Mouse (Mus musculus) kidney, embryonic 16.5 days (tissue): ENCODE results near the gene Foxp4. TPM values are rescaled to one million over a fixed set of nuclear protein-coding genes. Genes with fewer than 3 reads are reported as not detected.

Source experiments
- ATAC-seq: fragments of 200-750 bp; cut with Nextera tagmentation; 2 replicates; pipeline ENCODE4 v1.8.0; 2017; ENCODE audit warnings: moderate TSS enrichment; ENCODE audit not compliant: low FRiP score, low TSS enrichment
- H3K27ac ChIP-seq: fragments of 300-500 bp; sonication (generic); 2 replicates; pipeline ENCODE4 v1.5.1; 2014; ENCODE audit warnings: low read length
- H3K27me3 ChIP-seq: fragments of 300-500 bp; sonication (generic); 2 replicates; pipeline ENCODE4 v1.6.1; 2014; ENCODE audit warnings: low read length, control low read depth, mixed read lengths; ENCODE audit not compliant: insufficient read depth
- H3K36me3 ChIP-seq: fragments of 300-500 bp; sonication (generic); 2 replicates; pipeline ENCODE4 v1.6.1; 2014; ENCODE audit warnings: low read length, control low read depth, mixed read lengths; ENCODE audit not compliant: insufficient read depth
- H3K4me1 ChIP-seq: fragments of 300-500 bp; sonication (generic); 2 replicates; pipeline ENCODE4 v1.6.1; 2014; ENCODE audit warnings: low read length, control low read depth, mixed read lengths; ENCODE audit not compliant: insufficient read depth
- H3K4me2 ChIP-seq: fragments of 300-500 bp; sonication (generic); replicated peaks from 2 replicates; pipeline ENCODE4 v1.6.1; 2014; ENCODE audit warnings: low read depth, low read length
- H3K4me3 ChIP-seq: fragments of 300-500 bp; sonication (generic); 2 replicates; pipeline ENCODE4 v1.5.1; 2014; ENCODE audit warnings: mild to moderate bottlenecking, low read length
- H3K9ac ChIP-seq: fragments of 300-500 bp; sonication (generic); replicated peaks from 2 replicates; pipeline ENCODE4 v1.6.1; 2014; ENCODE audit warnings: low read length
- H3K9me3 ChIP-seq: fragments of 300-500 bp; sonication (generic); 2 replicates; pipeline ENCODE4 v1.6.1; 2016; ENCODE audit warnings: low read length, control low read depth
- WGBS: fragments of 180-500 bp; shearing (Covaris S2); extraction: QIAGEN DNeasy Blood & Tissue Kit; methylation state at CpG from one replicate; pipeline ENCODE4 v1.1.7; 2014; 5-methylcytosine and 5-hydroxymethylcytosine counted together
- polyA plus RNA-seq: library from polyadenylated mRNA; unstranded; fragments of >200 nt; fragmentation: Nextera tagmentation; extraction: Ambion mirVana; gene quantifications from 2 replicates; pipeline ENCODE4 v1.2.1, GENCODE M21; 2015

The Foxp4 gene
- polyA plus RNA-seq, 1 experiment from 2014 or later, result 8.3 TPM

DNA sequence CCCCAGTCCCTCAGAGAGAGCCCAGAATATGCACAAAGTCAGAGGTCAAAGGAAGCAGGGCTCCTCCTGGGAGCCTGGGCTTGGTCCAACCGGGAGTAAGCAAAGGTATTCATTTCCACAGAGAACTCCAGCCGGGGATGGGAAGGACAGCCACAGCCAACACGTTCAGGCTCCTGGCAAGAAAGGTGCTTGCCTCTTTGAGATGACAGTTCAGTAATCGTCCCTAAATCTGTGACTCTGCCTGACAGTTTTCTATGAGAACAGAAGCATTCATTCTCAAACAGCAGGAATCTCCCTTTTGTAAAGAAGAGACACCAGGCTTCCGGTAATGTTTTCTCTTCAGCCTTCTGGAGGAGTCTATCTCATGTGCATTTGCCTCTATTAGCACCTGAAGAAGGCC is 4.6 kb downstream of the Foxp4 start:
- H3K27ac ChIP-seq, result no peak overlapping the region
- peaks cover 28% of the 10 kb centered on the region for H3K4me1 ChIP-seq
- WGBS, result 39% methylated on average over 5 of the region's 5 CpGs
- H3K4me2 ChIP-seq, result no peak overlapping the region
- H3K9ac ChIP-seq, result no peak overlapping the region
- no peak for ATAC-seq
- H3K27me3 ChIP-seq, result no peaks in the 10 kb centered on the region
- H3K36me3 ChIP-seq, result no peaks in the 10 kb centered on the region
- no peak overlapping the region for H3K4me3 ChIP-seq
- no peaks in the 10 kb centered on the region for H3K9me3 ChIP-seq

GRCm38 (mm10) chr17:47917907-47918306 is 6.5 kb downstream of the Foxp4 start:
- H3K27me3 ChIP-seq, result no peaks in the 10 kb centered on the region
- H3K9me3 ChIP-seq, result no peaks in the 10 kb centered on the region
- peaks cover 28% of the 10 kb centered on the region for H3K4me1 ChIP-seq
- no peak overlapping the region for H3K4me2 ChIP-seq
- no peak for ATAC-seq
- H3K36me3 ChIP-seq, result peaks cover 3% of the 10 kb centered on the region; the same call in 1 of the 2 replicates
- H3K9ac ChIP-seq, result no peak overlapping the region; the same call in 1 of the 2 replicates
- WGBS, result 75% methylated on average over 5 of the region's 5 CpGs
- H3K4me3 ChIP-seq, result no peak overlapping the region
- no peak overlapping the region for H3K27ac ChIP-seq

DNA sequence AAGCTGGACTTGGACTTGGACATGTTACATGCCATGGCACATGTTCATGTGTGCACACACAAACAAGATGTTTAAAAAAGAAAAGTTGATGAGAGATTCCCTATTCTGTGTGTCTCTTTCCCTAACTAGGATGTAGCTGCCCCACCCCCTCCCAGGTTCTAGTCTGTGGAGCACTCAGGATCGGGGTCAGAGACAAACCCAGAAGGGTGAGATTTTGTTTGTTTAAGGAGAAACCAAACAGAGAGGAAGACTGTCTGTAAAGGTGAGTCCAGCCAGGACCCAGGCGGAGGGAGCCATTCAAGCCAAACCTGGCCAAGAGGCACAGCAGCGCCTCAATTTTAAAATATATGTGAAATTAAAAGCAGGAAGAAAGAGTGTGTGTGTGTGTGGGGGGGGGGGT is 7.2 kb downstream of the Foxp4 start:
- ATAC-seq, result no peak
- Histone ChIP-seq H3K4me3 (no peak overlapping the region), H3K27me3 (no peaks in the 10 kb centered on the region), H3K36me3 (peaks cover 5% of the 10 kb centered on the region; the same call in 1 of the 2 replicates), H3K9ac (no peak overlapping the region), H3K27ac (no peak overlapping the region), H3K9me3 (no peaks in the 10 kb centered on the region), H3K4me1 (peaks cover 23% of the 10 kb centered on the region), H3K4me2 (no peak overlapping the region)
- 66% methylated on average over 3 of the region's 3 CpGs for WGBS

- no peak overlapping the region for H3K4me3 ChIP-seq
- H3K9ac ChIP-seq, result no peak overlapping the region
- peaks cover 5% of the 10 kb centered on the region; the same call in 1 of the 2 replicates for H3K36me3 ChIP-seq
- peaks cover 16% of the 10 kb centered on the region for H3K4me1 ChIP-seq
- H3K9me3 ChIP-seq, result no peaks in the 10 kb centered on the region
- ATAC-seq, result no peak
- H3K4me2 ChIP-seq, result no peak overlapping the region
- H3K27me3 ChIP-seq, result 0 out of 2 replicates have a peak, but pooled peaks cover 2% of the 10 kb centered on the region
- no peak overlapping the region for H3K27ac ChIP-seq
- 57% methylated on average over 9 of the region's 9 CpGs for WGBS
Measured at GRCm38 (mm10) chr17:47914676-47915219, 9.7 kb downstream of the Foxp4 start.

GRCm38 (mm10) chr17:47909091-47910001 is 15.1 kb downstream of the Foxp4 start:
- no peaks in the 10 kb centered on the region for H3K9me3 ChIP-seq
- peak overlapping the region; percentile 70 for H3K4me2 ChIP-seq
- H3K27ac ChIP-seq, result no peak overlapping the region
- peak overlapping the region; percentile 46 for H3K9ac ChIP-seq
- H3K4me1 ChIP-seq, result peaks cover 46% of the 10 kb centered on the region
- 13% methylated on average over 50 of the region's 51 CpGs for WGBS
- H3K4me3 ChIP-seq, result peak overlapping the region; percentile 48
- 0 out of 2 replicates have a peak, but pooled peaks cover 2% of the 10 kb centered on the region for H3K27me3 ChIP-seq
- peak; percentile 52; the same call in 1 of the 2 replicates for ATAC-seq
- peaks cover 5% of the 10 kb centered on the region; the same call in 1 of the 2 replicates for H3K36me3 ChIP-seq

GRCm38 (mm10) chr17:47908079-47908478 is 16.4 kb downstream of the Foxp4 start:
- no peaks in the 10 kb centered on the region for H3K9me3 ChIP-seq
- peaks cover 48% of the 10 kb centered on the region for H3K4me1 ChIP-seq
- no peak overlapping the region for H3K4me3 ChIP-seq
- no peak for ATAC-seq
- no peak overlapping the region for H3K27ac ChIP-seq
- H3K36me3 ChIP-seq, result peaks cover 13% of the 10 kb centered on the region
- H3K4me2 ChIP-seq, result no peak overlapping the region
- WGBS, result 97% methylated on average over 2 of the region's 2 CpGs
- 0 out of 2 replicates have a peak, but pooled peaks cover 2% of the 10 kb centered on the region for H3K27me3 ChIP-seq
- H3K9ac ChIP-seq, result no peak overlapping the region

- H3K9me3 ChIP-seq, result no peaks in the 10 kb centered on the region
- peaks cover 48% of the 10 kb centered on the region for H3K4me1 ChIP-seq
- H3K27ac ChIP-seq, result no peak overlapping the region
- 0 out of 2 replicates have a peak, but pooled peaks cover 2% of the 10 kb centered on the region for H3K27me3 ChIP-seq
- H3K4me3 ChIP-seq, result no peak overlapping the region
- ATAC-seq, result no peak
- no peak overlapping the region for H3K4me2 ChIP-seq
- WGBS, result 56% methylated on average over 9 of the region's 9 CpGs
- no peak overlapping the region for H3K9ac ChIP-seq
- peaks cover 13% of the 10 kb centered on the region; the same call in 1 of the 2 replicates for H3K36me3 ChIP-seq
Measured at GRCm38 (mm10) chr17:47907366-47907920, 17.0 kb downstream of the Foxp4 start.

DNA sequence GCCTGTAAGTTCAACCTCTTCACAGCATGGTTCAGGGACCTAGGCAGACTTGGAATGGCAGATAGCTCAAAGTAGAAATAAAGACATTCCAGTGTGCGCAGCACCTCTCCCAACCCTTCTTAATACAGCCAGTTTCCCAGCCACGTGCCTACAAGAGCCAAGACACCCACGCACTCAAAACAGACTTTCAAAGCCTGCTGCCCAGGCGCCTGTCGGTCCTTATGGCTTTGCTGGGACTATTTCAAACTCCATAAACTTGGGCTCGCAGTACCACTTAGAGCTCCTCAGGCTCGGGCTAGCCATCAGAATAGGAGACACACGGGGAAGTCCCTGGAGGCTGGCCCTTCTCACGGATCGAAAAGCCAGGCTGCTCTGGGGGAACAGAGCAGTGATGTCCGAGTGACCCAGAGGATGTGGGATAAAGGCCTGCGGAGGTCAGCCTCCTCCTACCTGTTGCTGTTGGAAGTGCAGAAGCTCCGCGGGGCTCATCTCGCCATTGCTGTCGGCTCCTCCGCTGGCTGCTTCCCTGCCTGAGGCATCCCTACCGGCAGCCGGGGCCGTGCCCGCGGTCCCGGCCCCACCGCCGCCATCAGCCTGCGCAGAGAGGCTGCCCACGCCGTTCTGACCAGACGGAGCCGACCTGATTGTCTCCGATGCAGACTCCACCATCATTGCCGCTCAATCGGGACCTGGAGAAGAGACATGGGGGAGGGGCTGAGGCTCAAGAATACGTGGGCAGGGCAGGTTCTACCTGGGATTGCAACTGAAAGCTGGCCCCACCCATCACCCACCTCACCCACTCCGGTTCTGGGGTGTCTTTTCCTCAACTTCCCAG is 20.4 kb downstream of the Foxp4 start:
- no peaks in the 10 kb centered on the region for H3K27me3 ChIP-seq
- no peaks in the 10 kb centered on the region for H3K9me3 ChIP-seq
- H3K4me3 ChIP-seq, result no peak overlapping the region
- peaks cover 17% of the 10 kb centered on the region for H3K36me3 ChIP-seq
- H3K27ac ChIP-seq, result no peak overlapping the region
- peaks cover 33% of the 10 kb centered on the region for H3K4me1 ChIP-seq
- no peak for ATAC-seq
- WGBS, result 31% methylated on average over 35 of the region's 35 CpGs
- peak overlapping the region; percentile 29; the same call in 1 of the 2 replicates for H3K9ac ChIP-seq
- H3K4me2 ChIP-seq, result peak overlapping the region; percentile 23

DNA sequence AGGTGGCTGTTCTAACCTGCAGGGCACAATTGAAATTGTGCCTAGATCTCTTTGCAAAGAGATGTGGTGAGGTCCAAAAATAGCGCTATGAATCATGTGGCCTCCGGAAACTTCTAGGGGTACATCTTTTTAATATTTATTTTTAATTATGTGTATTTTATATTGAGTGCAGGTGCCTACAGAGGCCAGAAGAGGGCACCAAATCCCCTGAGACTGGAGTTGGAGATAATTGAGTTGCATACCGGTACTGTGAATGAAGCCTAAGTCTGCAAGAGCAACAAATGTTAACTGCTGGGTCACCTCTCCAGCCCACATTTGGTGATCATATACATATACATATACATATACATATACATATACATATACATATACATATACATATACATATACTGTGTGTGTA is 22.7 kb downstream of the Foxp4 start:
- no peaks in the 10 kb centered on the region for H3K27me3 ChIP-seq
- ATAC-seq, result no peak
- H3K9me3 ChIP-seq, result no peaks in the 10 kb centered on the region
- peaks cover 17% of the 10 kb centered on the region for H3K36me3 ChIP-seq
- peaks cover 31% of the 10 kb centered on the region for H3K4me1 ChIP-seq
- no peak overlapping the region for H3K9ac ChIP-seq
- no peak overlapping the region for H3K27ac ChIP-seq
- no peak overlapping the region for H3K4me3 ChIP-seq
- H3K4me2 ChIP-seq, result no peak overlapping the region
- 76% methylated on average over 3 of the region's 3 CpGs for WGBS
